Mouse (Mus musculus) heart, embryonic 12.5 days (tissue): ENCODE results near the gene Pdgfd. TPM values are rescaled to one million over a fixed set of nuclear protein-coding genes. Genes with fewer than 3 reads are reported as not detected.
"Not testable (repeated sequence)": the region's sequence is repeated elsewhere in the genome, so short reads cannot be mapped to it uniquely, and the experiment has no call there.

Experiments used
- ATAC-seq: fragments of 200-750 bp; cut with Nextera tagmentation; 2 replicates; pipeline ENCODE4 v1.8.0; 2017; ENCODE audit warnings: moderate TSS enrichment, moderate library complexity; ENCODE audit not compliant: insufficient number of reproducible peaks, low FRiP score
- H3K27ac ChIP-seq: fragments of 300-500 bp; sonication (generic); 2 replicates; pipeline ENCODE4 v1.5.1; 2016; ENCODE audit warnings: mild to moderate bottlenecking, moderate library complexity; ENCODE audit not compliant: poor library complexity, severe bottlenecking
- H3K27me3 ChIP-seq: fragments of 300-500 bp; sonication (generic); replicated peaks from 2 replicates; pipeline ENCODE4 v1.6.1; 2016; ENCODE audit warnings: mild to moderate bottlenecking, moderate library complexity
- H3K36me3 ChIP-seq: fragments of 300-500 bp; sonication (generic); 2 replicates; pipeline ENCODE4 v1.6.1; 2016; ENCODE audit warnings: mild to moderate bottlenecking, moderate library complexity
- H3K4me1 ChIP-seq: fragments of 300-500 bp; sonication (generic); replicated peaks from 2 replicates; pipeline ENCODE4 v1.6.1; 2016; ENCODE audit warnings: mild to moderate bottlenecking
- H3K4me2 ChIP-seq: fragments of 300-500 bp; sonication (generic); 2 replicates; pipeline ENCODE4 v1.6.1; 2016; ENCODE audit warnings: mild to moderate bottlenecking, moderate library complexity
- H3K4me3 ChIP-seq: fragments of 300-500 bp; sonication (generic); 2 replicates; pipeline ENCODE4 v1.5.1; 2016; ENCODE audit warnings: mild to moderate bottlenecking
- H3K9ac ChIP-seq: fragments of 300-500 bp; sonication (generic); 2 replicates; pipeline ENCODE4 v1.6.1; 2016; ENCODE audit warnings: mild to moderate bottlenecking, moderate library complexity
- H3K9me3 ChIP-seq: fragments of 300-500 bp; sonication (generic); replicated peaks from 2 replicates; pipeline ENCODE4 v1.6.1; 2016; ENCODE audit warnings: mild to moderate bottlenecking, moderate library complexity
- WGBS: fragments of 180-500 bp; shearing (Covaris S2); methylation state at CpG from one replicate; pipeline ENCODE4 v1.1.7; 2016; 5-methylcytosine and 5-hydroxymethylcytosine counted together
- polyA plus RNA-seq: library from polyadenylated mRNA; unstranded; fragments of >200 nt; fragmentation: Nextera tagmentation; extraction: Ambion mirVana; gene quantifications from 2 replicates; pipeline ENCODE4 v1.2.1, GENCODE M21; 2016

The Pdgfd gene
- 10.7 and 11.2 TPM in 2 replicates for polyA plus RNA-seq

DNA sequence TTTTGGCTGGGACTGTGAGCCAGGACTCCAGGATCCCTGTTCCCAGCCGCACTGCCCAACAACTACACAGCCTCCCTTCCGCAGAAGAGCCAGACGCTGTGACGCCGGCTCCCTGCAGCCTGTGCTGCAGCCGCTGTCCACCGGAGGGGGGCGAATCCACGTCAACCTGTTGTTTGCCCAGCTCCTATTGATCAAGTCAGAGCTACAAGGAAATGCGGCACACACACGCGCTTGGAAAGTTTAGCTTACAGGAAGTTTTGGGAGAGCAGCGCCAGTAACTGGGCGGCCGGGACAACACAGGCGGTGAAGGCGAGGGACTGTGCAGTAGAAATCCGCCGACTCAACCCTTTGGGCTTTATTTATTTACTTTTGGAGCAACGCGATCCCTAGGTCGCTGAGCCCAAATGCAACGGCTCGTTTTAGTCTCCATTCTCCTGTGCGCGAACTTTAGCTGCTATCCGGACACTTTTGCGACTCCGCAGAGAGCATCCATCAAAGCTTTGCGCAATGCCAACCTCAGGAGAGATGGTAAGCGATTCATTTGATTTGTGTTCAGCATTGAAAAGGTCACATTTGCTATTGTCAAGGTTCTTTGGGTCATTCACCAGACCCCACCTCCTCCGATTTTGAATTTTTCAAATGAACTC, at the start of gene Pdgfd:
Gene Pdgfd (plus strand): TSS at position 194 of the 647 bp plus-strand sequence.
- Histone ChIP-seq H3K27me3 (no peaks in the 10 kb centered on the region), H3K4me2 (peak within 1 kb of the TSS; percentile 72), H3K27ac (peak within 1 kb of the TSS; percentile 5; the same call in 1 of the 2 replicates), H3K4me3 (peak within 1 kb of the TSS; percentile 55), H3K36me3 (no peaks in the 10 kb centered on the region), H3K4me1 (peaks cover 8% of the 10 kb centered on the region; the same call in 1 of the 2 replicates), H3K9ac (peak within 1 kb of the TSS; percentile 67), H3K9me3 (no peaks in the 10 kb centered on the region)
- ATAC-seq: peak; percentile 88
- WGBS: 3% methylated on average over 32 of the region's 32 CpGs

DNA sequence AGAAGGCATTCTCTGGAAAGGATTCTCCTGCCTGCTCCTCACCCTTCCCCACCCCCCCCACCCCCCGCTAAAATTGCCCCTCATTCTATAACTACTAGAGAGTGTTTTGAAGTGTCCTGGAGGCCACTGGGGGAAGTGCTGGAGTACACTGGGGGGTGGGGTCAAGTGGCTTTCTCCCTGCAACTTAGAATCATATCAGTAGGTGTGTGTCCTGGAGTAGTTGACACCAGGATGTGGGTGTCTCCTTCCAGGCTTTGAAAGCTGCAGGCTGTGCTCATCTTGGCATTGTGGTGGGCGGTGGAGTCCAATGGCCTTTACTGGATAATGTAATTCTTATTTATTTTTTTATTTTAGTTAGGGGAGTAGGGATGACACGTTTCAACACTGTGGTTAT, 651 bp downstream of the Pdgfd start:
- Histone ChIP-seq H3K4me3 (peak overlapping the region; percentile 55), H3K9ac (peak overlapping the region; percentile 67), H3K9me3 (no peaks in the 10 kb centered on the region), H3K4me2 (peak overlapping the region; percentile 72), H3K4me1 (peaks cover 8% of the 10 kb centered on the region; the same call in 1 of the 2 replicates), H3K27me3 (no peaks in the 10 kb centered on the region), H3K27ac (no peak overlapping the region), H3K36me3 (no peaks in the 10 kb centered on the region)
- ATAC-seq: peak; percentile 46; the same call in 1 of the 2 replicates
- 32% methylated on average over 3 of the region's 3 CpGs for WGBS

DNA sequence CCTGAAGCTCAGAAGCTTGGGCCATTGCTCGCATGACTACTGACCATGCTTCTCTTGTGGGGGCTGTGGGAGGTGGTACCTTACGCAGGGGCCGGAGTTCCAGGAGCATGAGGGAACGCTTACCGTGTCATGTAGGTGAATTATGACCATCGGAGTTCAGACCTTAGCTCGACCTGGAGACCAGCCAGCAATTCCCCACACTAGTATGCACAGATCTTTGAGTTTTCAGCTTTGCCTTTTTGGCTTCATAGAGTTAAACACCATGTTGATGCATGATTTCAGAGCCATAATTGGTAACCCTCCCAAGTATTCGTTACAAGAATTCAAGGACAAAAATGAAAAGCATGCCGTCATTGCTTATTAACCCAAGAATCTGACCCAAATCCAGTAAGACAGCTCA, 2.6 kb downstream of the Pdgfd start:
- Histone ChIP-seq H3K27me3 (no peaks in the 10 kb centered on the region), H3K9ac (no peak overlapping the region), H3K4me2 (no peak overlapping the region), H3K36me3 (no peaks in the 10 kb centered on the region), H3K9me3 (no peaks in the 10 kb centered on the region), H3K4me3 (no peak overlapping the region), H3K27ac (no peak overlapping the region), H3K4me1 (peaks cover 8% of the 10 kb centered on the region; the same call in 1 of the 2 replicates)
- no peak for ATAC-seq
- 78% methylated on average over 9 of the region's 9 CpGs for WGBS

DNA sequence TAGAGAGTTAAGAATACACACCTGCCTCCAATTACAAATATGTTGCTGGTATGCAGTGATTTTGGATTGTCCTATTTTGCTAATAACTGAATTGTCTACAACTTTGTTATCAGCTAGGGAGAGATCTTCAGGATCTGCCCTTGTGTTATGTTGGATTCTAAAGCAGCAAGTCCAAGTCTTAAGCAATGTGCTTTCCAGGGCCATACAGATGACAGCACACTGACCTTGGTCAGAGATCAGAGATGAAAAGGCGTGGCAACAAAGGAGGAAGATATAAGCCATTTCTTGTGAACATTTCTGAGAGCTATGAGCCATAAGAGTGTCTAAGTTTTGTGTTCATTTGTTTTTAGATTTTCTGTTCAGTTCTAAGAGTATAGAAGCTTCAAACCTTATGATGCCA, 4.9 kb downstream of the Pdgfd start:
- no peak overlapping the region for H3K4me3 ChIP-seq
- H3K9ac ChIP-seq: no peak overlapping the region
- H3K27ac ChIP-seq: no peak overlapping the region
- H3K4me1 ChIP-seq: 0 out of 2 replicates have a peak, but pooled peaks cover 4% of the 10 kb centered on the region
- no peak overlapping the region for H3K4me2 ChIP-seq
- no peak for ATAC-seq
- WGBS: 76% methylated on average over 1 of the region's 1 CpGs
- no peaks in the 10 kb centered on the region for H3K9me3 ChIP-seq
- no peaks in the 10 kb centered on the region for H3K36me3 ChIP-seq
- H3K27me3 ChIP-seq: no peaks in the 10 kb centered on the region

DNA sequence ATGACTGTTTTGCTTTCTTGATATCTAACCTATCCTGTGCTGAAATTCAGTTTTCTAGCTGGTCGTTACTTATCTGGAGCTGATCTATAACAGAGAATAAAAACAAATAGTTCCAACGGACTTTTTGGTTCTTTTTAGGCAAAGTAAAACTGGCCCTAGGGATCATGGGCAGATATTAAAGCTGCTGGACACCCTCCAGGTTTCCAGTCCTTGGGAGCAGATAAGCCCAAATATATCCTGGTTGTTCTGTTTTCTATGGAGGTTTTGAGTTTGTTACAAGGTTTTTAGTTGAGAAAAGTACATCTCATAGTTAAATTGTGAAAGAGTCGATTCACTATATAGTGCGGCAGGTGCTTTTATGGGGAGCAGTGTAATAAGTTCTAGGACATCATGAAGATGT, 7.3 kb downstream of the Pdgfd start:
- WGBS: 66% methylated on average over 4 of the region's 4 CpGs
- Histone ChIP-seq H3K4me1 (no peaks in the 10 kb centered on the region), H3K36me3 (no peaks in the 10 kb centered on the region), H3K4me3 (no peak overlapping the region), H3K4me2 (no peak overlapping the region), H3K9me3 (no peaks in the 10 kb centered on the region), H3K27me3 (no peaks in the 10 kb centered on the region), H3K27ac (no peak overlapping the region), H3K9ac (no peak overlapping the region)
- ATAC-seq: no peak

DNA sequence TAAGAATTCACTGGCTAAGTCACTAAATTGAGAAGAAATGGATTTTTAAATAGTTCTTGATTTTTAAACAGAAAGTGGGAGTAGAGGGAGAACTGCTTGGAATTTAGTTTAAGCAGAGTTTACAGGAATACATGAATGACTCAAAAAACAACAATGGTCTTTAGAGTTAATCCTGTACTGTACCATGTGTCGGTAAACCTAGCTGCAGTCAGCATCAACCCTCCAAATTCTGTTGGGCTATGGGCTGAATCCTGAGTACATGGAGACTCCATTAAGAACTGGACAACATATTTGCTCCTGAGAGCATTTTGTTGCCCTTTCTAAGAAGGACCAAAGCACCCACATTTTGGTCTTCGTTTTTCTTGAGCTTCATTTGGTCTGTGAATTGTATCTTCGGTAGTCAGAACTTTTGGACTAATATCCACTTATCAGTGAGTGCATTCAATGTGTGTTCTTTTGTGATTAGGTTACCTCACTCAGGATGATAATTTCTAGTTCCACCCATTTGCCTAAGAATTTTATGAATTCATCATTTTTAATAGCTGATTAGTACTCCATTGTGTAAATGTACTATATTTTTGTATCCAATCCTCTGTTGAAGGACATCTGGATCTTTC, 14.0 kb downstream of the Pdgfd start:
- H3K9ac ChIP-seq: no peak overlapping the region
- no peak overlapping the region for H3K27ac ChIP-seq
- WGBS: 78% methylated on average over 3 of the region's 3 CpGs
- no peaks in the 10 kb centered on the region for H3K9me3 ChIP-seq
- no peaks in the 10 kb centered on the region for H3K4me1 ChIP-seq
- H3K36me3 ChIP-seq: no peaks in the 10 kb centered on the region
- no peak for ATAC-seq
- no peaks in the 10 kb centered on the region for H3K27me3 ChIP-seq
- no peak overlapping the region for H3K4me2 ChIP-seq
- H3K4me3 ChIP-seq: no peak overlapping the region

DNA sequence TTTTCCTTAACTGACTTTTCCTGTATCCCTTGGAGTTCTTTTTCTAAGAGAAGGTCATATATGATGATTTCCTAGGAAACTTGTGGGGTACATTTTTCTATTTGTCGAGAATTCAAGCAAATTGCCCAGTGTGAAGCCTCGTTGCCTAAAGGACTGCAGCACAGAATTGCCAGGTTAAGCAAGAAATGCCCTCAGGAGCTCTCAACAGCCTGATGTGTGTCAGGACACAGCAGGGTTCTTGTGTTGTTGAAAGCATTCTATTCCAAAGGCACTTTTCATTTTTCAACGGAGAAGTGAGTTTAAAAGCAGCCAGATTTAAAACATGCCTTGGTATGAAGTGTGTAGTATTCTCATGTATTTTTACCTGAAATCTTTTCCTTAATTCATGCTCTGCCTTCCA, 19.6 kb downstream of the Pdgfd start:
- Histone ChIP-seq H3K27ac (no peak overlapping the region), H3K36me3 (no peaks in the 10 kb centered on the region), H3K27me3 (no peaks in the 10 kb centered on the region), H3K9me3 (no peaks in the 10 kb centered on the region), H3K4me3 (no peak overlapping the region), H3K9ac (no peak overlapping the region), H3K4me2 (no peak overlapping the region), H3K4me1 (no peaks in the 10 kb centered on the region)
- no peak for ATAC-seq
- WGBS: 34% methylated on average over 3 of the region's 3 CpGs

DNA sequence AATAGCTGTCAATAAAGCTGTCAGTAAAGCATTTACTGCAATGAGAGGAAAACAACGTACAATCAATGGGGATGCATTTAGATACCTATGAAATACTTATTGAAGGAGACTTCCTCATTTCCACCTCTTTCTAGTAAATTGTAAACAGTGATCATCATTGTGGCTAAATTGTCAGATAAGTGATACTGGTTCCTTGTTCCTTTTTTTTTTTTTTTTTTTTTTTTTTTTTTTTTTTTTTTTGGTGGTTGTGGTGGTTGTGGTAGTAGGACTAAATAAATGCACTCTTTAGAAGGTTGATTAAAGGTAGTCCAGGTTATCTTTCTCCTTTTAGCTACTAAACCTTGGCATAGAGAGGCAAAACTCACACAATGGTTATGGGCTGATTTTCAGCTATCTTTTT, 25.0 kb downstream of the Pdgfd start:
- Histone ChIP-seq H3K4me3 (no peak overlapping the region), H3K9ac (no peak overlapping the region), H3K27ac (no peak overlapping the region), H3K36me3 (no peaks in the 10 kb centered on the region), H3K4me1 (no peaks in the 10 kb centered on the region), H3K9me3 (no peaks in the 10 kb centered on the region), H3K27me3 (no peaks in the 10 kb centered on the region), H3K4me2 (no peak overlapping the region)
- no peak for ATAC-seq
- WGBS: 73% methylated on average over 1 of the region's 1 CpGs

DNA sequence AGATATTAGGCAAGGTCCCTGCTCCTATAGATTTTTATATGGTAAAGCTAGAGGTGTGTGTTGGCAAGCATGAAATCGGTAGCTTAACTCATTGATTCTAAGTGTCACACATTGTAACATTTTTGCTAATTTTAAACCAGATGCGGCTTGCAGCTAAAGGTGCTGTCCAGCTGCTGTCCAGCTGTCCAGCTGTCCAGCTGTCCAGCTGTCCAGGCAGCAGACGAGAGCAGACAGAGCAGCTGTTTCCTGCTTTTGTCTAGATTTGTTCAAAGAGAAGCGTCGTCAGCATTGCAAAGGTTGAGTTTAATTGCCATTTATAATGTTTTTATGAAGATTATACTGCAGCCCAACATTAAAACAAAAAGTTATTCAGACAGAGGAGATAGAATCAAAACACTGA, 44.5 kb downstream of the Pdgfd start:
- H3K4me1 ChIP-seq: no peaks in the 10 kb centered on the region
- H3K9me3 ChIP-seq: no peaks in the 10 kb centered on the region
- H3K27me3 ChIP-seq: no peaks in the 10 kb centered on the region
- WGBS: 64% methylated on average over 5 of the region's 5 CpGs
- no peaks in the 10 kb centered on the region for H3K36me3 ChIP-seq
- no peak overlapping the region for H3K9ac ChIP-seq
- H3K4me2 ChIP-seq: no peak overlapping the region
- no peak for ATAC-seq
- no peak overlapping the region for H3K27ac ChIP-seq
- H3K4me3 ChIP-seq: no peak overlapping the region

DNA sequence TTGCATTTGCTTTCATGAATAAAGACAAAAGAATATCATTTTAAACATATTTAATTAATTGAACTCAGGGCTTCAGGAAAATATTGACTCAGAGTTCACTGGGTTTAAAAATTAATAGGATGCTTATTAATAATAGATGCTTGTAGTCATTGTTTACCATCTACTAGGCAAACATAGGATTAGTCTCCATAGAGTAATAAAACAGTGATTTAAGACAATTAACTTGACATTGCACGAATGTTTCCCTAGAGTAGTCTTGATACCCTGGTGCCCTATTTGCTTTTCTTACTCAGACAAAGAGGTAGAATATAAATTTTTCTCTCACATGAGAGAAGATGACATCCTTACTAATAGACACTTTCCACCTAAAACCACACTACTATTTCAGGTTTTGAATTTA, 49.1 kb downstream of the Pdgfd start:
- Histone ChIP-seq H3K4me1 (no peaks in the 10 kb centered on the region), H3K4me2 (no peak overlapping the region), H3K9ac (no peak overlapping the region), H3K4me3 (no peak overlapping the region), H3K9me3 (no peaks in the 10 kb centered on the region), H3K27ac (no peak overlapping the region), H3K36me3 (no peaks in the 10 kb centered on the region), H3K27me3 (no peaks in the 10 kb centered on the region)
- no peak for ATAC-seq
- 73% methylated on average over 1 of the region's 1 CpGs for WGBS

DNA sequence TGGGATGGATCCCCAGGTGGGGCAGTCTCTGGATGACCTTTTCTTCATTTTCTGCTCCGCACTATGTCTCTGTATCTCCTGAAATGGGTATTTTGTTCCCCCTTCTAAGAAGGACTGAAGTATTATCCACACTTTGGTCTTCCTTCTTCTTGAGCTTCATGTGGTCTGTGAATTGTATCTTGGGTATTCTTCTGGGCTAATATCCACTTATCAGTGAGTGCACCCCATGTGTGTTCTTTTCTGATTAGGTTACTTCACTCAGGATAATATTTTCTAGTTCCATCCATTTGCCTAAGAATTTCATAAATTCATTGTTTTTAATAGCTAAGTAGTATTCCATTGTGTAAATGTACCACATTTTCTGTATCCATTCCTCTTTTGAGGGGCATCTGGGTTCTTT, 67.6 kb downstream of the Pdgfd start:
- not testable (repeated sequence) for H3K4me2 ChIP-seq, H3K27ac ChIP-seq, H3K9me3 ChIP-seq, ATAC-seq, H3K9ac ChIP-seq, H3K27me3 ChIP-seq, H3K36me3 ChIP-seq, H3K4me1 ChIP-seq, H3K4me3 ChIP-seq
- 84% methylated on average over 1 of the region's 1 CpGs for WGBS
